Mouse (Mus musculus): Measurements from ENCODE around the gene Camkmt.

- TF ChIP-seq GATA1 (IDR thresholded peaks at IDR 0.05; ENCODE audit: low read length) (no peak), TAL1 (IDR thresholded peaks at IDR 0.05; ENCODE audit: low read length) (no peak)
Observed at GRCm38 (mm10) chr17:85193294-85193693, 102.9 kb downstream of the Camkmt start.

Measured in erythroblast, embryonic 14.5 days (primary cell).